Mouse (Mus musculus) kidney, adult 9 months (tissue): Measurements from ENCODE around the gene 9130409I23Rik.
"Not testable (repeated sequence)": the region's sequence is repeated elsewhere in the genome, so short reads cannot be mapped to it uniquely, and the experiment has no call there.

Source experiments
- DNase-seq: peaks from one replicate; pipeline ENCODE4 v3.0.0; 2022

9130409I23Rik gene

DNA sequence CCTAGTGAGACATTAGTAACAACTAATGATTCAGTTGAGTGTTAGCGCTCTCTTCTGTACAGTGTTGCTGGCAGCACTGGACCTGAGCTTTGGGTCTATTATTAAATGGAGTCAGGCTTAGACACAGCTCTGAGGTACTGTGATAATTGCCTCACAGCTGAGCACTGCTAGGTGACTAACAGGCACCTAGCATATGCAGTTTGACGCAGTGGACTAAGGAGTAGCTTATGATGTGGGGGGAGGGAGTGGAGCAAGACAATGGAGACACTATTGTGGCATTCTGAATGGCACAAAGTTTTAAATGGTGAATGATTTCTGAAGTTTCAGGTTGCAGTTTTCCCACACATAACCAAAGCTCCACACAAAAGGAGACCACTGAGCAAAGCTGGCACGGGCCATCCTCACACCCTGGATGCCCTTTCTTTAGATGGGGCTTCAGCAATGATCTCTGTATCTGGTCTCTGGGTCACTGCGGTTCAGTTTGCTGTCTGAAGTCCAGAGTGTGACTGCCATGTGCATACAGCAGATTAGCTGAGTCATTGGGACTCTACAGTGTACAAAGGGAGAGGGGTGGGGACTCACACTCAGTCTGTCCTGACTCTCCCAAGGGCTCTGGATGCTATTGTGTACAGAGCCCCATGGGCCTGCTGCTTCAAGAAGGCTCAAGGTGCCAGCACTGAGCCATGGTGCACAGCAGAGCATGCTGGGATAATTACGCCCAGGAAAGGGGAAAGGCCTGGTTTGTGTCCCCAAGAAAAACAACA, 15.8 kb upstream of the 9130409I23Rik start:
- DNase-seq = not testable (repeated sequence)

DNA sequence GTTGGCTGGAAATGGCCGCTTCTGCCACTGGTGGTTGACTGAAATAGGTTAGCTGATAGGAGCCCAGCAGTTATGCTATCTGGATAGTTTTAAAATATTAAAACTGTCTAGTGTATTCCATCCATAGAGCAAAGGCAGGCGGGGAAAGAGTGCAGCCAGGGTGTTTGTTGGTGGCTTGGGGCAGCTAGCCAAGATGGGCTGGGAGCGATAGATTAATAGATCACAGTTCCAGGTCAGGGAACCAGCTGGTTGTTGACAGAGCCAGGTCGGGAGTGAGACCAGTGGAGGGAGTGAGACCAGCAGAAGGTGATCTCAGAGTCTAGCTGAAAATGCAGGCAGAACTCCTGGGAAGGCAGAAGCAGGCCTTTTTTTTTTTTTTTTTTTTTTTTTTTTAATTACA, 13.4 kb upstream of the 9130409I23Rik start:
- no peak for DNase-seq

DNA sequence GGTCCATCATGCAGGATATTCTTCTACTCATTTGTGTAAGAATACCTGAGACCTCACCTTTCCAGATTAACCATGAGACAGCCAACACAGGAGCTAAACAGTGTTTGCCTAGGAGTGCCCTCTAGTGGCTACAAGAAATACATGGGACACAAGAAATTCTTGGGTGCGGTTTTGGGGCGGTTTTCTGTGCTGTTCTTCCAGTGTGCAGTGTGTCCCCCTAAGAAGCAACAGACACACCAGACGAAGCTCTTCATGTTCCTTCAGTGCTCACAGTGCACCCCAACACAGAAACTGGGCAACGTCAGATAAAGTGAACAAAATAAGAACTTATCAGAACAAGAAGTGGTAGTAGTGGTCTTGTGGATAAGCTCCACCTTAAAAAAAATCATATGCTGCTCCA, 11.4 kb upstream of the 9130409I23Rik start:
- peak; percentile 50 for DNase-seq

DNA sequence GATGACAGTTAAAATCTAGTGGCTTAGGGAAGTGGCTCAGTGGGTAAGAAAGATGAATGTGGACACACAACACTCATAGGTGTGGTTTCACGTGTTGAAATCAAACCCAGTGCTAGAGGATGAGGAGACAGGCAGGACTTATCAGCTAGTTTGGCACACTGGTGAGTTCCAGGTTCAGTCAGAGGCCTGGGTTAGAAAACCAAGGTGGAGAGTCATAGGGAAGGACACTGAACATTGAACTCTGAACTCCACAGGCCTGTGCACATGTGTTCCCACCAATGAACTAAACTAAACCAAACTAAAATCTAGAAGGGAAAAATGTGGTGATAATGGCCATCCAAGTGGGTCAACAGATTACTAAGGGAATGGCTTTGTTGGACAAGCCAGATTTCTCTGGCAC, 3.5 kb upstream of the 9130409I23Rik start:
- no peak for DNase-seq

DNA sequence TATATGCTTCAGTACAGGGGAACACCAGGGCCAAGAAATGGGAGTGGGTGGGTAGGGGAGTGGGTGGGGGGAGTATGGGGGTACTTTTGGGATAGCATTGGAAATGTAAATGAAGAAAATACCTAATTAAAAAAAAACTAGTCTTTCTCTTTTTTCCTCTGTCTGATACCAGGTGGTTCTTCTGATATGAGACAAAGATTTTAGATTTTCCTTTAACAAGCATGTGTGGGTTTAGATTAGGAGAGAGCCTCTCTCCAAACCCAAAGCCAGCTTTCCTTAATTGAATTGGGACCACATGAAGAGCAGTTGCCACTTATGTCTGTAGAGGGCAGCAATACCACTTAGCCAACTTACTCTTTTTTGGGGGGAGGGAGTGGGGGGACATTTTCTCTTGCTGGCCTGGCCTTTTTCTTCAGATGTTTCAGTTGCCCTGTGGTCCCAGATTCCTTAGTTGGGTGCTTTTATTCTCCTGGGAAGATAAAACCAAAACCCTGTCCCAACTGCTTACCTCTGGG, 1.7 kb upstream of the 9130409I23Rik start:
- DNase-seq = no peak

DNA sequence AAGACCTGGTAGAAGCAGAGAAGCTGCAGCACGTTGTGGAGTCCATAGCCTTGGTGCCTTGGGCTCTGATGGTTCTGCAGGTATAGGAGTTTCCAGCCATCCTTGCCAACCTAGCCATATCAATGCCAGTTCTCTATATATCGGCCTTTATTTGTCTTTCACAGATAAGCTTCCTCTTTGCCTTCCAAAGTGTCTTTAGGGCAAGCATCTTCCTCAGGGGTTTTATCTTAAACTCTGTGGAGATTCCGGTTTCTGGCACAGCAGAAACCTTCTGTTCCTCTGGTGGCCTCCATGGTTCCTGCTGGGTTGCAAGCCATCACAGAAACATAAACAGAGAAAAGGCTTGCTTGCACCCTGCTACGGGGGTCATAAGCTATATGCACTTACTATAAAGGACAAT, 1.9 kb downstream of the 9130409I23Rik start:
- no peak for DNase-seq

DNA sequence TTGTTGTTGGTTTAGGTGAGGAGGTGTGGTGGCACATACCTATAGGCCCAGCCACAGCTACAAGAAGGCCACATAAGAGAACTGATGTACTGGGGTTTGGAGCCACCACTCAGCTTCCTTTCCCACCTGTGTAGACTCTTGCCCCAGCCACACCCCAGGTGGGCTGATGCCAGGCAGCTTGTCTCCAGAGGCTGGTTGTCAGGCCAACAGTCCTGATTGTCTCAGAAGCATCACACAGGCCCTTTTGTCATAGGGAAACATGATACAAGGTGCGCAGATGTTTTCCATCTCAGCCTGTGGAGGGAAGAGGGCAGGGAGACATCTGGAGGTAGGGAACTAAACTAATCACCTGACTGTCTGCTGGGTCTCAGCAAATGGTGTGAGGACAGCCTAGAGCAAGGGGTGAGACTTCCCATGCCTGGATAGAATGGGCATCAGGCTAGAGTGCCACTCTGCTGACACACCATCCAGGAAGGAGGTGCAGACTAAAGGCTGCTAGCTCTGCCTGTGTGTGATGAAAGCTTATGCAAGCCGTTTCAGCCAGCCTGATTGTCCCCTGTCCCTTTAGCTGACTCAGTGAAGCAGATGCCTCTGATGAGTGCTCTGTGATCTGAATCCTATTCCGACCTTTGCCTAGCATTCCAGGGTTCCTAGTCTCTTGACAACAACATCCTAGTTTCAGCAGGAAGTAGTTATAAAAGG, 10.9 kb downstream of the 9130409I23Rik start:
- no peak for DNase-seq

DNA sequence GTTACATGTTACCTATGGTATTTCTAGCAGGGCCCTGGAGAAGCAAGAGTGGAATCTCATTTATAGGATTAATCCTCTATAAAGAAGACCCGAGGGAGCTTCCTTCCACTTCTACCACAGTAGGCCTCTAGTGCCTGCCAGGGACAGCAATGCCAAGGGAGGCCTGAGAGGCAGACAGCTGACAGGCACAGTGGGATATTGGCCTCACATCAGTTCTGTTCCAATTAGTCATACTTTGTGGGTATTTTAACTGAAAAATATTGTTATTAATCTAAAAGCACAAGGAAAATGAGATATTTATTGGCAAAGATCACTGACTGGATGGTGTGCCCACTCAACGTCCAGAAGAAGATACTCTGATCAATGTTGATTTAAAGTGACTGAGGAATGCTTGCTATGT, 13.0 kb downstream of the 9130409I23Rik start:
- DNase-seq = no peak

DNA sequence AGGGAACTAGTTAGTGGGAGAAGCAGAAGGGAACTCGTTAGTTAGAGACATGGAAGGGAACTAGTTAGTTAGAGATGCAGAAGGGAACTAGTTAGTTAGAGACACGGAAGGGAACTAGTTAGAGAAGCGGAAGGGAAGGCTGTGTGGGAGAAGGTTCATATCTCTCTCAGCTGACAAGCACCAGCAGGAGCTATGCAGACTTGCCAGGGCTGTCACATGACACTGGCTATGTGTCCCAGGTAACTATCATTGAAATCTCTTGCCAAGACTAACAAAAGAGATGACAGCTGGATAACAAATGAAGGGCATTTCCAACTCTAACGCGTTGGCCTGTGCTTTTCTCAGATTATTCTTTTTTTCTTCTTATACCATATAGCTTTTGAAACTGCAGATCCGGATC, 13.6 kb downstream of the 9130409I23Rik start:
- no peak for DNase-seq

DNA sequence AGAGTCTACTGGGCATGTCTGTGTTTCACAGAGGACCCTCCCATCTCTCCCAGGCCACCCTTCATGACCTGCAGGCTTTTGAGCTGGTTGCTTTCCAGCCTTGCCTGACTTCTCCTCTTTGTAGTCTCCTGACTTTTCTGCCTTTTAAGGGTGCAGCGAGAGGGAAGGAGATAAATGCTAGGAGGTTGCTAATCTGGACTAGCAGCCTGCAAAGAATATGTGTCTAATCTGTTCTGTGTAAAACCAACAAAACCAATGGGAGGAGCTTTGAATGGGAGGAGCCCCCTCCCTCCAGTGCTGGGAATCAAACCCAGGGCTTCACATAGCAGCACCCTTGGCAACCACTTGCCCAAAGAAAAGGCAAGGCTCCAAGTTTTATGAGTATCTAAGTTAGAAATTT, 17.3 kb downstream of the 9130409I23Rik start:
- no peak for DNase-seq

DNA sequence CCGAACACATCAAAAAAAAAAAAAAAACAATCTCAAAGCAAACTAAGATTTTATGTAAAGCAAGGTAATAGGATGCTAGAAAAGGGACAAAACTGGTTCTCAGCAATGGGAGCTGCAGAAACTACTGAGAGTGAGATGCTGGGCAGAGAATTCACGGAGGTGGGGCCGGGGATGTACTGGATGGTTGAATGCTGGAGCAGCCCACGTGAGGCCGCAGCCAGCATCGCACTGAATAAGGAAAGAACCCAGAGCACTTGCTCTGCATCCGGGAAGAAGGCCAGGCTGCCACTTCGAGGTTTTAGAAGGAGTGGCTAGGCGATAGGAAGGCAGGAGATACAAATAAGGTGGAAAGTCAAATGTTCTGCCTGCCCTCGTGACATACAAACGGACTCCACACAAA, 18.6 kb downstream of the 9130409I23Rik start:
- no peak for DNase-seq

DNA sequence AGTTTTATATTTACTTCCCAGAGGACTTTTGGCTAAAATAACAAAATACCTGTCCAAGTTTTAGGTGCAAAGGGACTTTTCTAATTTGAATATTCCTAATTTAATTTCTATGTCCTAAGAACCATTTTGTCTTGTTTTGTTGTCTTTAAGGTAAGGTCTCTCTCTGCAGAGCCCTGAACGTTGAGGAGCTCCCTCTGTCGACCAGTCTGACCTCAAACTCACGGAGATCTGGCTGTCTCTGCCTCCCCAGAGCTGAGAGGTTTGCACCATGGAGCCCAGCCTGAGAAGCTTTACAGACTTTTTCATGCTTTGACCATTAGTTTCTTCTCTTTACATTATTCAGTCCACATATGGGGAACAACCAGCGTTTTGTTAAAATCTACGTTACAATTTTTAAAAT, 22.0 kb downstream of the 9130409I23Rik start:
- no peak for DNase-seq

DNA sequence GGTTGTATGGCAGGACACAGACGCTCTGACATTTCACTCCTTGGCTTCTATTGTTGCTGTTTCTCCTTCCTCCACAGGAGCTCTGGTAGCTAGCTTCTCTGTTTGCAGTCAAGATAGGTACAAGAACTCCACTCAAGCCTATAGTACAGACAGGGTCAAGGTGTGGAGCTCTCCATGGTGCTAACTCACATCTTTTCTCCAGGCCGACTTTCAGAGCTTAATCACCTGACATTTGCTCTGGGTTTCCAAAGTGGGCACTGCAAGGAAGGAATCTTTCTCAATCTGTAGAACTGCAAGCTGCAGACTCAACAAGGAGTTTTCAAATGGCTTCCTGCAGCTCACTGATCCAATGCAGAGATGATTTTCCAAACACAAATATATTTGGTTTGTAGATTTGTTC, 33.0 kb downstream of the 9130409I23Rik start:
- DNase-seq = peak; percentile 7

DNA sequence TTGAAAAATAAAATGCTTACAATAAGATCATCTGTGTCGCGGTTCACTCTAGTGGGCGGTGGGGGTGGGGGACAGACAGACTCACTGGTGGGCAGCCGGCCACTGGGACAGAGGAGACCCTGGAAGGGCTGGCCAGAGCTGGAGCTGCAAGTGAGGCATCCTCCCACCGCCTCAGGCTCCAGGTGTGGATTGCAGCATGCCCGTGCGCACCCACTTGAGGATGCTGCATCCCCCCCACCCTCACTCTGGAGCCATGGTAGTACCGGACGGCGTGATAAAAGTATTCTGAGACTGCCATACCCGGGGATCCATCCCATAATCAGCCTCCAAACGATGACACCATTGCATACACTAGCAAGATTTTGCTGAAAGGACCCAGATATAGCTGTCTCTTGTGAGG, 39.0 kb downstream of the 9130409I23Rik start:
- no peak for DNase-seq
